Comparison of ENCODE assay signal across 10 mouse cellular contexts in genomic region chr13:98695546-98695945, GRCm38 (mm10). TPM values are rescaled to one million over a fixed set of nuclear protein-coding genes. Genes with fewer than 3 reads are reported as not detected.
DNase-seq lines count a peak whose midpoint lies in the region; ATAC-seq and TF ChIP-seq lines count a peak whose summit lies in the region.
"Had no signal": no experiment of that assay in that cellular context is flagged by ENCODE, and none has a peak within 500 bp of the region (broad histone marks: within the 10 kb centered on the region; RNA-seq: fewer than 3 reads in every experiment).

No protein-coding gene starts in this region.

- H3K79me2 ChIP-seq in liver, adult 2 months (ENCODE audit: control insufficient read depth, insufficient read depth, low read length), result no peaks in the 10 kb centered on the region

- H3K36me3 ChIP-seq in liver, adult 2 months (ENCODE audit: control insufficient read depth, insufficient read depth, low read length), result no peaks in the 10 kb centered on the region
- H3K36me3 ChIP-seq in liver, embryonic 12.5 days, result no peaks in the 10 kb centered on the region
- H3K36me3 ChIP-seq in limb, embryonic 10.5 days, result no peaks in the 10 kb centered on the region
- no peaks in the 10 kb centered on the region for H3K36me3 ChIP-seq in stomach, embryonic 16.5 days (ENCODE audit: control insufficient read depth, insufficient read depth, low read length)

- ATAC-seq in liver, embryonic 12.5 days, result no peak
- ATAC-seq in stomach, embryonic 16.5 days (ENCODE audit: insufficient read depth, low FRiP score), result no peak
- no peak for ATAC-seq in megakaryocyte-erythroid progenitor cell, adult 5-6 weeks (replicated peaks; ENCODE audit: low FRiP score, low TSS enrichment, poor library complexity, severe bottlenecking)

- no peak for TF ChIP-seq POLR2A in liver, adult 2 months (IDR thresholded peaks at IDR 0.05; ENCODE audit: extremely low read depth, insufficient read depth, low read length)

- no peaks in the 10 kb centered on the region for H3K27me3 ChIP-seq in liver, adult 2 months (ENCODE audit: control insufficient read depth, insufficient read depth, low read length)
- H3K27me3 ChIP-seq in liver, embryonic 12.5 days (replicated peaks), result peaks cover 56% of the 10 kb centered on the region
- H3K27me3 ChIP-seq in limb, embryonic 10.5 days (ENCODE audit: low read depth, poor library complexity, severe bottlenecking), result peaks cover 84% of the 10 kb centered on the region
- peaks cover 5% of the 10 kb centered on the region; the same call in 1 of the 2 replicates for H3K27me3 ChIP-seq in stomach, embryonic 16.5 days (ENCODE audit: control insufficient read depth, insufficient read depth, low read length)

- peak; percentile 96 for DNase-seq in liver, adult 2 months (ENCODE audit: extremely low read depth, low read depth, low spot score)
- DNase-seq in heart, postnatal 10 days, result peak; percentile 83 to 84
- no peak for DNase-seq in limb, embryonic 10.5 days (ENCODE audit: low spot score)
- DNase-seq in layer of hippocampus, postnatal 10 days (ENCODE audit: low spot score in 2 of 2), result no peak
- no peak for DNase-seq in testis, postnatal 14 days (ENCODE audit: low spot score)
- DNase-seq: thymus, postnatal 36 days had no signal

- no peak overlapping the region for H3K4me2 ChIP-seq in liver, embryonic 12.5 days
- peak overlapping the region; percentile 58 for H3K4me2 ChIP-seq in stomach, embryonic 16.5 days (ENCODE audit: low read depth, low read length)

- H3K27ac ChIP-seq in liver, adult 2 months (replicated peaks; ENCODE audit: insufficient read depth, low read depth, low read length), result no peak overlapping the region
- no peak overlapping the region for H3K27ac ChIP-seq in liver, embryonic 12.5 days
- no peak overlapping the region for H3K27ac ChIP-seq in limb, embryonic 10.5 days
- H3K27ac ChIP-seq in stomach, embryonic 16.5 days (ENCODE audit: low read length), result no peak overlapping the region

- intact Hi-C loops in heart, postnatal 10 days (cut with DNase I), result no loop called here

- H3K9me3 ChIP-seq in liver, embryonic 12.5 days (replicated peaks), result no peaks in the 10 kb centered on the region
- H3K9me3 ChIP-seq in limb, embryonic 10.5 days (replicated peaks), result no peaks in the 10 kb centered on the region
- H3K9me3 ChIP-seq in stomach, embryonic 16.5 days (replicated peaks; ENCODE audit: control insufficient read depth, low read length), result no peaks in the 10 kb centered on the region

- H3K4me1 ChIP-seq in liver, adult 2 months (ENCODE audit: control insufficient read depth, insufficient read depth, low read length), result peaks cover 13% of the 10 kb centered on the region
- H3K4me1 ChIP-seq in liver, embryonic 12.5 days, result no peaks in the 10 kb centered on the region
- H3K4me1 ChIP-seq in limb, embryonic 10.5 days, result peaks cover 25% of the 10 kb centered on the region
- H3K4me1 ChIP-seq in stomach, embryonic 16.5 days (ENCODE audit: control insufficient read depth, insufficient read depth, low read length), result peaks cover 11% of the 10 kb centered on the region

- H3K9ac ChIP-seq in liver, adult 2 months (ENCODE audit: low read depth, low read length), result no peak overlapping the region
- H3K9ac ChIP-seq in liver, embryonic 12.5 days, result no peak overlapping the region
- peak overlapping the region; percentile 67 for H3K9ac ChIP-seq in stomach, embryonic 16.5 days (ENCODE audit: low read length)

- 10% methylated on average over 2 of the region's 2 CpGs for WGBS in liver, adult 2 months
- WGBS in liver, embryonic 12.5 days (ENCODE audit: insufficient replicate concordance), result 36% methylated on average over 2 of the region's 2 CpGs
- 25% methylated on average over 2 of the region's 2 CpGs for WGBS in limb, embryonic 10.5 days
- 31% methylated on average over 2 of the region's 2 CpGs for whole genome bisulfite sequencing in stomach, embryonic 16.5 days

- TF ChIP-seq CTCF in liver, adult 2 months (IDR thresholded peaks at IDR 0.05; ENCODE audit: low read depth, low read length), result no peak

- H3K4me3 ChIP-seq in liver, adult 2 months (ENCODE audit: insufficient read depth, low read depth, low read length), result no peak overlapping the region
- H3K4me3 ChIP-seq in liver, embryonic 12.5 days, result no peak overlapping the region
- H3K4me3 ChIP-seq in limb, embryonic 10.5 days, result peak overlapping the region; percentile 51; the same call in 1 of the 2 replicates
- H3K4me3 ChIP-seq in stomach, embryonic 16.5 days (replicated peaks; ENCODE audit: low read length), result peak overlapping the region; percentile 41; the same call in 1 of the 2 replicates
- H3K4me3 ChIP-seq: myocyte had no signal

RNA-seq across cellular contexts. Expression of gene Tmem171, which starts 0.9 kb away (rescaled TPM):
- total RNA-seq in liver, adult 2 months (2014; rRNA removed), result not detected in 2 replicates
- polyA plus RNA-seq in liver, adult 2 months (2012; rRNA removed), result 0.30 and 0.38 TPM in 2 replicates
- not detected in 2 replicates for polyA plus RNA-seq in liver, embryonic 12.5 days (2016; fragmentation: Nextera tagmentation; extraction: Ambion mirVana)
- total RNA-seq in heart, postnatal 10 days (2021), result 10 to 100 TPM in 1 of 2 experiments, 1 to 10 TPM in 1; 9.6 to 12.0 TPM
- not detected in 2 replicates for polyA plus RNA-seq in limb, embryonic 10.5 days (2016; fragmentation: Nextera tagmentation; extraction: Ambion mirVana)
- polyA plus RNA-seq in stomach, embryonic 16.5 days (2015; fragmentation: Nextera tagmentation; extraction: Ambion mirVana), result 6.7 and 8.7 TPM in 2 replicates
- total RNA-seq in megakaryocyte-erythroid progenitor cell, adult 5-6 weeks (2014; fragmentation: Nextera tagmentation), result not detected in 2 replicates
- not detected in 2 replicates for total RNA-seq in megakaryocyte-erythroid progenitor cell, adult 5-6 weeks (2017)
- total RNA-seq in layer of hippocampus, postnatal 10 days (2021), result not detected

RNA-seq across cellular contexts. Expression of gene Tmem174, which starts 58.3 kb away (rescaled TPM):
- total RNA-seq in liver, adult 2 months (2014; rRNA removed), result not detected in 2 replicates
- not detected in 2 replicates for polyA plus RNA-seq in liver, adult 2 months (2012; rRNA removed)
- polyA plus RNA-seq in liver, embryonic 12.5 days (2016; fragmentation: Nextera tagmentation; extraction: Ambion mirVana), result not detected in 2 replicates
- total RNA-seq in heart, postnatal 10 days (2021), result not detected
- polyA plus RNA-seq in limb, embryonic 10.5 days (2016; fragmentation: Nextera tagmentation; extraction: Ambion mirVana), result not detected in 2 replicates
- polyA plus RNA-seq in stomach, embryonic 16.5 days (2015; fragmentation: Nextera tagmentation; extraction: Ambion mirVana), result not detected in 2 replicates
- total RNA-seq in megakaryocyte-erythroid progenitor cell, adult 5-6 weeks (2014; fragmentation: Nextera tagmentation), result not detected in 2 replicates
- not detected in 2 replicates for total RNA-seq in megakaryocyte-erythroid progenitor cell, adult 5-6 weeks (2017)
- not detected for total RNA-seq in layer of hippocampus, postnatal 10 days (2021)
- polyA plus RNA-seq: myocyte had no signal

Comparison
In these comparisons a context has a peak if more than half of its experiments do, and no peak if none do; other contexts are left out.
1. DNase-seq: peak in liver, adult 2 months (single experiment) and heart, postnatal 10 days (2 of 2); none in limb, embryonic 10.5 days (single experiment), layer of hippocampus, postnatal 10 days (0 of 2) and testis, postnatal 14 days (single experiment).
2. H3K4me3 ChIP-seq: peak in limb, embryonic 10.5 days (single experiment) and stomach, embryonic 16.5 days (single experiment); none in liver, adult 2 months (single experiment) and liver, embryonic 12.5 days (single experiment).